Mouse (Mus musculus) adrenal gland, adult 8-10 months (tissue): ENCODE measurements around the gene Armcx3. TPM values are rescaled to one million over a fixed set of nuclear protein-coding genes. Genes with fewer than 3 reads are reported as not detected.

ENCODE experiments used
- microRNA-seq, 2 experiments: library from miRNA; unstranded; fragments of <30 nt; microRNA quantifications; one replicate each; pipeline ENCODE4 v1.2.0; 2022
- total RNA-seq, 4 experiments: library from RNA; stranded (reverse); gene quantifications; 2 replicates each; pipeline ENCODE4 v1.2.4; 2022

Gene Armcx3
- total RNA-seq, 4 experiments from 2014 or later: 38.0 to 63.9 (median 49.2) TPM

Small RNA genes within 50 kb of the gene (microRNA-seq; reads per million reads assigned to microRNA genes)
- gene Mir7093: 0.17 to 0.18 reads per million in 2 experiments

Other genes starting within 250 kb of the Armcx3 start
- gene Timm8a1, start 214.7 kb upstream of the Armcx3 start, total RNA-seq: 10 to 100 TPM; 21.2 to 35.3 (median 30.4) TPM
- gene Btk, start 173.0 kb upstream of the Armcx3 start, total RNA-seq: 1 to 10 TPM; 1.5 to 3.4 (median 1.8) TPM
- 100 to 1,000 TPM; 153 to 265 (median 202) TPM for gene Rpl36a, start 170.9 kb upstream of the Armcx3 start, total RNA-seq
- gene Gla, start 155.5 kb upstream of the Armcx3 start, total RNA-seq: 10 to 100 TPM; 13.5 to 20.7 (median 14.0) TPM
- gene Hnrnph2, start 155.4 kb upstream of the Armcx3 start, total RNA-seq: 100 to 1,000 TPM in 3 of 4 experiments, 10 to 100 TPM in 1; 97.9 to 112 (median 105) TPM
- 10 to 100 TPM in 2 of 4 experiments, 1 to 10 TPM in 2; 9.2 to 13.7 (median 10.2) TPM for gene Armcx4, start 70.1 kb upstream of the Armcx3 start, total RNA-seq
- gene Armcx1, start 38.6 kb upstream of the Armcx3 start, total RNA-seq: 10 to 100 TPM; 17.2 to 33.8 (median 26.0) TPM
- 10 to 100 TPM in 2 of 4 experiments, 1 to 10 TPM in 2; 6.5 to 22.8 (median 13.3) TPM for gene Armcx6, start 5.2 kb upstream of the Armcx3 start, total RNA-seq
- 10 to 100 TPM; 33.8 to 79.3 (median 51.0) TPM for gene Armcx2, start 52.6 kb downstream of the Armcx3 start, total RNA-seq
- under 1 TPM in 2 of 4 experiments, not detected in 2; 0.11 to 0.25 TPM for gene Nxf2, start 208.2 kb downstream of the Armcx3 start, total RNA-seq